Mouse (Mus musculus) heart, adult 10 weeks (tissue): ENCODE results near the gene Oosp1. TPM values are rescaled to one million over a fixed set of nuclear protein-coding genes. Genes with fewer than 3 reads are reported as not detected.

Source experiments
- polyA plus RNA-seq: library from polyadenylated mRNA; stranded (reverse); fragments of 350-450 nt; fragmentation: Illumina TruSeq; extraction: RNeasy Lipid Tissue Mini Kit (QIAGEN cat#74804); gene quantifications from one replicate; pipeline ENCODE4 v1.2.3, GENCODE M21; 2014; ENCODE audit warnings: low read depth, low replicate concordance

Gene Oosp1
- polyA plus RNA-seq: not detected

GRCm38 (mm10) chr19:11690839-11691238 is at the start of gene Oosp1:
TSS of gene Oosp1 (minus strand) at chr19:11691150.

GRCm38 (mm10) chr19:11696755-11697154 is 5.8 kb upstream of the Oosp1 start, which contains the start of gene Oosp3:
TSS of gene Oosp3 (plus strand) at chr19:11697055.

GRCm38 (mm10) chr19:11660459-11660858 is 30.5 kb downstream of the Oosp1 start, which contains the start of gene Oosp2:
TSS of gene Oosp2 (minus strand) at chr19:11660559.

GRCm38 (mm10) chr19:11640732-11641131 is 50.2 kb downstream of the Oosp1 start, which contains the start of gene Ms4a3:
TSS of gene Ms4a3 (minus strand) at chr19:11640851.

GRCm38 (mm10) chr19:11623551-11623950 is 67.4 kb downstream of the Oosp1 start, which contains the start of gene Ms4a2:
TSS of gene Ms4a2 (minus strand) at chr19:11623719.

Other genes starting within 250 kb of the Oosp1 start
- 0.76 TPM for gene Ms4a4b, start 247.6 kb downstream of the Oosp1 start, polyA plus RNA-seq
- 7.1 TPM for gene Ms4a6c, start 221.8 kb downstream of the Oosp1 start, polyA plus RNA-seq
- not detected for gene Gm8369, start 205.2 kb downstream of the Oosp1 start, polyA plus RNA-seq
- 4.7 TPM for gene Ms4a6b, start 174.6 kb downstream of the Oosp1 start, polyA plus RNA-seq
- 17.2 TPM for gene Ms4a4d, start 154.3 kb downstream of the Oosp1 start, polyA plus RNA-seq
- gene Ms4a6d, start 86.3 kb downstream of the Oosp1 start, polyA plus RNA-seq: 4.2 TPM
- not detected for gene Ms4a2, start 67.4 kb downstream of the Oosp1 start, polyA plus RNA-seq
- gene Ms4a3, start 50.3 kb downstream of the Oosp1 start, polyA plus RNA-seq: not detected
- gene Oosp2, start 30.6 kb downstream of the Oosp1 start, polyA plus RNA-seq: not detected
- gene Oosp3, start 5.9 kb upstream of the Oosp1 start, polyA plus RNA-seq: not detected
- not detected for gene Gif, start 56.4 kb upstream of the Oosp1 start, polyA plus RNA-seq
- gene Mrpl16, start 79.2 kb upstream of the Oosp1 start, polyA plus RNA-seq: 100 TPM
- gene Stx3, start 128.3 kb upstream of the Oosp1 start, polyA plus RNA-seq: 6.6 TPM
- not detected for gene Olfr1417, start 148.1 kb upstream of the Oosp1 start, polyA plus RNA-seq
- not detected for gene Olfr1418, start 169.9 kb upstream of the Oosp1 start, polyA plus RNA-seq
- gene Olfr1419, start 184.0 kb upstream of the Oosp1 start, polyA plus RNA-seq: not detected
- not detected for gene Olfr1420, start 195.4 kb upstream of the Oosp1 start, polyA plus RNA-seq
- gene Patl1, start 221.2 kb upstream of the Oosp1 start, polyA plus RNA-seq: 24.4 TPM